Mouse (Mus musculus): ENCODE results near the gene Gas2.

Gas2 gene

GRCm38 (mm10) chr7:51880121-51880520 lies 18.3 kb downstream of the Gas2 start:
- no peak for DNase-seq (ENCODE audit: low spot score)

DNA sequence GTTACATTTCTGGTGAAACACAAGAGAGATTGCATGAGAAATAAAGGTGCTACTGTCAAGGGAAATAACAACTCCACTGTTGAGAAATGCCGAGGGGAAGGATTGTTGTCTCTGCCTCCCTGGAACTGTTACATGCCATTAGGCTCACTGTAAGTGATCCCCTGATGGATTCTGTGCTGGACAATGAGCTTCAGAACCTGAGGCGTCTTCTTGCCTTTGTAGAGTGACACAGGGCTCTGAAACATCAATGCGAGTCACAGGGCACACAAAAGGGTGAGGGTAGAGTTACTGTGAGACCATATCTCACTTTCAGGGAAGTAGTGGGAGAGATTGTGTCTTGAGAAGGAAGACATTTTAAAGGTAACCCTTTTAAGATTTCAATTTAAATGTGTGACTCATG lies 23.5 kb downstream of the Gas2 start:
- no peak for DNase-seq (ENCODE audit: low spot score)

- no peak for DNase-seq (ENCODE audit: low spot score)
Measured at GRCm38 (mm10) chr7:51887678-51888567, 26.1 kb downstream of the Gas2 start.

DNA sequence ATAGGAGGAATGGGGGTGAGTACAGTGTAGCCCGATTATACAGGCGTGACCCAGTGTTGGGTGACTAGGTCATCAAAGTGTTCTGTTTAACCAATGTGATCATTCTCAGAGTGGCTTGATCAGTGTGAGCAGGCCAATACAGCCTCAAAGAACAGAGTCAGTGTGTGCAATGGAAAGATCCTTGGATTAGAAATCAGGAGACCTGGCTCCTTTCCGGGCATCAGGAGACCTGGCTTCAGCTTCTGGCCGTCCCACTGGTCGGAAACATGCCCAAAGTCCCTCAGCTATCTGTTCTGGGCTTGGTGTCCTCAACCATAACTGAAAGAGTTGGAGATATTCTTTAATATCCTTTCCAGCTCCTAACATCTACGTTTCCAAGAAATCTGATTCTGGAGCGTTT lies 27.8 kb downstream of the Gas2 start:
- no peak for DNase-seq (ENCODE audit: low spot score)

GRCm38 (mm10) chr7:51892224-51892965 lies 30.6 kb downstream of the Gas2 start:
- DNase-seq (ENCODE audit: low spot score) = no peak

DNA sequence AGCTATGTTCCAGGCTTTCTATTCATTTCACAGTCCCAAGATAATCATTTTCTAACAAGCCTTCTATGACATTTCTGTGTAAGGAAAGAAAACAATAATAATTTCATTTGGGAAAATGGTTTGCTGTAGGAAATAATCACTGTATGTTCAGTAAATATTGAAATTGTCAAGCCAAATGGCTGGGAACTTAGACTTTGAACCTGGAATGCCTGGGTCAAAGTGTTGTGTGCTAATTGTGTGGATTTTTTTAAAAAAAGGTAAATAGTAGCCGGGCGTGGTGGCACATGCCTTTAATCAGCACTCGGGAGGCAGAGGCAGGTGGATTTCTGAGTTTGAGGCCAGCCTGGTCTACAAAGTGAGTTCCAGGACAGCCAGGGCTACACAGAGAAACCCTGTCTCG lies 31.2 kb downstream of the Gas2 start:
- no peak for DNase-seq (ENCODE audit: low spot score)

- DNase-seq (ENCODE audit: low spot score) = no peak
Measured at GRCm38 (mm10) chr7:51894133-51894801, 32.5 kb downstream of the Gas2 start.

- no peak for DNase-seq (ENCODE audit: low spot score)
Measured at GRCm38 (mm10) chr7:51894939-51895338, 33.1 kb downstream of the Gas2 start.

DNA sequence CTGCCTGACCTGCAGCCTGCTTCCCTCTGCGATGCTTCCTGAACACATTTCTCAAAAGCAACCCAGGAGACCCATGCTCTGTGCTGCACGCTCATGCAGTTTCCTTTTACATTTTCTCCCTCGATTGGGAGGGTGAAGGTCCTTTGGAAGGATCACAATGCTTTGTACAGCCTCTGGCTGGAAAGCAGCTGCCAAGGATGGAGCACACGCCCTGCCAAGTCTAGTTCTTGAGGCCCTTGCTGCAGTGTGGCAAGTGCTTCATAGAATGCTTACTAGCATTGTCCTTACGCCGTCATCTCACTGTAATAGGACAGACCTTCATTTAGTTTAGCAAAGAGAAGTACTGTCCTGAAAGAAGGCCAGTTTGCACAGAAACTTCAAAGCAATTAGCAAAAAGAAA lies 37.3 kb downstream of the Gas2 start:
- DNase-seq (ENCODE audit: low spot score) = no peak

- no peak for DNase-seq (ENCODE audit: low spot score)
Measured at GRCm38 (mm10) chr7:51913292-51914050, 51.7 kb downstream of the Gas2 start.

DNA sequence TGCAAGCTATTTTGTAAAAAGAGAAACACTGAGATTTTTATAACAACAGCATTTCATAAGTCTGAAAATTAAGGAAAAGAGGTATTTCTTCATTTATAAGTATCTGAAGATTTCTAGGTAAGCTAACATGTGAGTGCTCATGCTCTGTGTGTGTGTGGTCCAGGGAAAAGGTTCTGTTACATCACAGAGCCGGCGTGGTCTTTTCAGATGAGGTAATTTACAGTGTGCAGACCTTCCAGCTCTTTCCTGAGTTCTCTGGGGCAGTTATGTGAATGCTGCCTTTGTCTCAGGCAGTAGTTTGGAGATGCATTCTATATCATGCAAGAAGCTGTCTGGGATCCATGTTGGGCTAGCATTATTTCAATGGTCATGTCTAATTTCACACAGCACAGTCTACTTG lies 52.3 kb downstream of the Gas2 start:
- no peak for DNase-seq (ENCODE audit: low spot score)

GRCm38 (mm10) chr7:51928761-51929519 lies 67.1 kb downstream of the Gas2 start:
- peak; percentile 65 for DNase-seq (ENCODE audit: low spot score)

DNA sequence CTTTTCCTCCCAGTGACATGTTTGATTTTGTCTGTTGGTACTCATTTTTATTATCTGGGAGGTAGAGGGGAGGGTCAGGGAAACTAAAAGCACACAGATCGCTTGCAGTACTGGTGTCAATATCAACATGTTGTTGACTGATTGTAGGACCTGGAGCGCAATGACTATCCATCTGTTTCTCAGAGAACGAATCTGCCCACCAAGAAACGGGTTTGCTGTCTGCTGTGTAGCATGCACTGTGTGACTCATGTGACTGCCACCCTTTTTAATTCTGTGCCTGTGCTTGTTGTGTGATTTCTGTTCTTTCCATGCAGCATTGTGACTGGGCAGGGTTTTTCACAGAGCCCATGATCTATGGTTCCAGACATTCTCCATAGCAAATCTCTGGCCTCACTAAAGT lies 69.4 kb downstream of the Gas2 start:
- no peak for DNase-seq (ENCODE audit: low spot score)

DNA sequence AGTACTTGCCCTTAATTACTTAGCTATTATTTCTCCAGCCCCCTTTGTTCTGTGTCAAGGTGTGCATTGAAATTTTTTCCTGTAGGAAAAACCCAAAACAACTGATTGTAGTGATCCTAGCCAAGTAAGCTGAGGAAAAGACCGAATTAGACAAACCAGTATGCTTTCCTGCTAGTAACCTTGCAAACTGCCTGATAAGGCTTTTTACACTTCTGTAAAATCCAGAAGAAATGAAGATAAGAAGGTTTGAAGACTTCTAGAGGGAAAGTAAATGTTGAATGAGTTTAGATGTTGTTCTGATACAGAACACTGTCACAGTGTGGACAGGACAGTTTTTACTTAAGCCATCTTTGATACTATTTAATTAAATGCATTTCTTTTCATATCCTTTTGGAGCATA lies 75.5 kb downstream of the Gas2 start:
- DNase-seq (ENCODE audit: low spot score) = no peak

DNA sequence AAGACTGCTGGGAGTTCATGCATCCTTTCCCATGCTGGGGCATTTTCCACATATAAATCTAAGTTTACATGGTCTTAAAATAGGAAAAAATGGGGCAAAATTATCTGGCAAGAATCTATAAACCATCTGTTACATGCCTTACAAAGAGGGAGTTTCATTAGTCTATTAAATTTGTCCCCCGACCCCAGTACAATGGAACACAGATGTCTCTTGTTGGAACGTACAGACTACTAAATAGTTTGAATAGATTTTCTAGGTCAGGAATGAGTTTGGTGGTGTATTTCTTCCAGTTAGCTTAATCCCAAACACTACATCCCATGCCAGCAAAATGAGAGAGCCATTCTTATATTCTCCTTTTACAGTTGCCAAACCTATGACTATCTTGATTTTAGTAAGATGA lies 78.6 kb downstream of the Gas2 start:
- DNase-seq (ENCODE audit: low spot score) = no peak

GRCm38 (mm10) chr7:51955424-51956041 lies 93.7 kb downstream of the Gas2 start:
- DNase-seq (ENCODE audit: low spot score) = peak; percentile 23

DNA sequence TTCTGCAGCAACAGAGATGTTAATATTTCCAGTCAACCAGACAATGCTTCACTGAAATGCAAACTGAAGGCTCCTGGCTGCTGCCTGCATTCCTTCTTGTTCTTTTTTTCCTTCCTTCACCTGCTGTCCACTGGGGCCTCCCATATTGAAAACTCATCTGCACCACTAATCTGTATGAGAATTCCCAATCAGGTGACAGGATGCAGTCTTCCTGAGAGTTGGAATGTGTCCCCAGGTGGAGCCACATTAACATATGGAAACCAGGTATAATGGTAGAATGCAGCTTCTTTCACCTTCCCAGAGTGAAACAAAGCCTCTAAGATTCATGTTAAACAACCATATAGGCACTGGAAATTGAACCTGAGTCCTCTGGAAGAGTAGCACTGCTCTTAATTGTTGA lies 96.0 kb downstream of the Gas2 start:
- DNase-seq (ENCODE audit: low spot score) = no peak

DNA sequence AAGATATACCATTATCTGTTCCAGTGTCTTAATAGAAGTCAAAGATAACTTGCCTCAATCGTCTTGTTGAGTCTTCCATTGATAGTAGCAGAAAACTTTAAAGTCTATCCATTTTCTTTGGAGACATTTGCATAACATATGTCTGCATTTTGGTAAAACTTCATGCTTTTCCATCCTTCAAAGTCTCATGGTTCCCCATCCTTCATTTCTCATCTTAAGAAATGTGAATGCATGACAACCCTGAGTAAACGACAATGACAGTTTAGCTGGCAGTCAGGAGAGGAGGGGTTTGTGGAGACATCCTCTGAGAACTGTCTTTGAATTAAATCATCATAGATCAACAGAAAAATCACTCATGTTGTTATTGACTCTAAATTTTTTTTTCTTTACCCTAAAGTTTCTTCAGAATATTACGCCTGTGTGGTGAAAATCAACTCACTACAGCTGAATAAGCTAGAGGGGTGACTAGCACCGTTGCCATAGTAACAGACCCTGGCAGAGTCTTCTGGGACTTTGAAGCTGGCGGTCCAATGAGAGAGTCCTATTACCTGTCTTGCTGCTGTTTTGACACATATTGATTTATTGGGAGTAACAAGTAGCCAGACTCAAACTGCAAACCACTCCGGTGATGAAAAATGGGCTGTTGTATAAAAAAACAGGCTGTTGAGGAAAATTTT lies 99.0 kb downstream of the Gas2 start:
- DNase-seq (ENCODE audit: low spot score) = peak; percentile 68

- DNase-seq (ENCODE audit: low spot score) = no peak
Measured at GRCm38 (mm10) chr7:51962219-51962952, 100.6 kb downstream of the Gas2 start.

GRCm38 (mm10) chr7:51964681-51965080 lies 102.9 kb downstream of the Gas2 start:
- no peak for DNase-seq (ENCODE audit: low spot score)
